Mouse (Mus musculus) embryo, embryonic 9.5 days (tissue): ENCODE measurements around the gene Ccdc141.
A peak's percentile ranks its signal among the peaks of the same experiment; 100 is the strongest.

ENCODE experiments used
- DNase-seq: peaks from one replicate; pipeline ENCODE4 v3.0.0-alpha.2; 2017; ENCODE audit errors: extremely low spot score

Ccdc141 gene

DNA sequence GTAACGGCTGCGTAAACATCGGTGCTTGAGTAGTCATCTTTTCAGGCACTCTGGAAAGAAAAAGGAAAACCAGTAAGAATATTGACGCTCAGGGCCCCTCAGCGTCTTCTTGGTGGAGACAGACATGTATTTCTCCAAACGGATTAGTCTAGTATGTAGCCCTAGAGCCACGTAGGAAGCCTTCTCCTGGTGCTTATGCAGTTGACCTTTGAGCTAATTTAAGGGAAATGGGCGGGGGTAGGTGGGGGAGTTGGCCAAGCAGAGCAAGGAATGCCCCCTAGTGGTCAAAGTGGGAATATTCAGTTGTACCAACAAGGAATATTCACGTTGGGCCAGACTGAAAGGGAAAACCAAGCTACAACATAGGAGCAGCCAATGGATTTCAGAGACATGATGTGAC, 190.3 kb downstream of the Ccdc141 start:
- DNase-seq: peak; percentile 58

- no peak for DNase-seq
These were observed 192.8 kb downstream of the Ccdc141 start for GRCm38 (mm10) chr2:76977650-76978049.

DNA sequence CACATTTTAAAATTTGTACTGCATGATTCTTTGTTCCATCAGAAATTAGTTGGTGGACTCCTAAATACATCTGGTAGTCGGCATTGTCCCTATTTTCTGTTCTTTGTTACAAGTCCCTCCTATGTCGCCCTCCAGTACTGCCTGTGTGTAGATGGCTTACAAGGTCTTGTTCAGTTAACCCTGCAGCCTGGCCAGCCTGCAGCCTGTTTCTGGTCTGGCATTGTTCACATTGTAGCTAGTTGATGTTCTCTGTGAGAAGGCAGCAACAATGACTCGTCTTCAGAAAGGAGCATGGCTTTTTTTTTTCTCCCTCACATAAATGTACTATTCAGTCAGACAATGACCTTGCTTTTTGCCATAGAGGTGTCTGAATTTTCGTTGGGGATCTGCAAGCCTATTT, 198.4 kb downstream of the Ccdc141 start:
- DNase-seq: no peak

- no peak for DNase-seq
These were observed 199.4 kb downstream of the Ccdc141 start for GRCm38 (mm10) chr2:76971069-76971468.

- peak; percentile 37 for DNase-seq
These were observed 199.8 kb downstream of the Ccdc141 start for GRCm38 (mm10) chr2:76970669-76971068.

DNA sequence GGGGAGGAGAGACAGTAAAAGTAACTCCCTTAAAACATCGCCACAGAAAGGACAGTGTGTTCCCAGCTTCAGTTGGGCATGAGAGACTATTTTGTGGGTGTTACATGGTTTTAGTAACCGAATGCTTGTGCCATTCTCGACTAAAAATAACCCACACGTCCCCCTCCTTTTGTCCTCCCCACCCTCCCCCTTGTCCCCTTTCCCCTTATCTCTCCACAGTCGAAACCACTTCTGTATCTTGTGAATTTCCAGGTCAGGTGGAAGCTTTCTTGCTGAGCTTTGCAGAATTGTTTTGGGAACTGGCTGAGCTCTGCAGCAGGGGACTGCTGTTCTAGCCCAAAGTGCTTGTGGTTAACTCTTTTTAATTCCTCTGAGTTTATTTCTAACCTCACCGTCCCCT, 200.2 kb downstream of the Ccdc141 start:
- DNase-seq: no peak

- DNase-seq: no peak
These were observed 200.8 kb downstream of the Ccdc141 start for GRCm38 (mm10) chr2:76969637-76970036.

- peak; percentile 77 for DNase-seq
These were observed 201.5 kb downstream of the Ccdc141 start for GRCm38 (mm10) chr2:76968919-76969318.

DNA sequence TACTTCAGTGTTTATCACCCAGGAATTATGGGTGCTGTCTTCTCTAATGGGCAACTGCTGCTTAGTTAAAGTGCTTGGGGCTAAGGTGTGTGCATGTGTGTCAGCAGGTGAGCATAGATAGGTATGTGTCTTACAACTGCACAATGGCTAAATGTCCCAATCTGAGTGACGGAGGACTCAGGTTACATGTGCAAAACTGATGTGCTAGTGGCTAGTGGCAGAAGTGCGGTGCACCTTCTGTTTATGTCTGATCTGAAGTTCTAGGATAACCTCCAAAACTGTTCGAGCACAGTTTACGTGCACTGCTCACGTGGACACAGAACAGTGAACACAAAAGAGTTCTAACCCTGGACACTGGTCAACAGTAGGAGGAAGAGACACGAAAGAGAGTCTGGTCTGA, 203.9 kb downstream of the Ccdc141 start:
- no peak for DNase-seq

GRCm38 (mm10) chr2:76966013-76966412, 204.4 kb downstream of the Ccdc141 start:
- no peak for DNase-seq

GRCm38 (mm10) chr2:76965542-76965941, 204.9 kb downstream of the Ccdc141 start:
- no peak for DNase-seq

- no peak for DNase-seq
These were observed 208.4 kb downstream of the Ccdc141 start for GRCm38 (mm10) chr2:76962045-76962432.

- no peak for DNase-seq
These were observed 208.9 kb downstream of the Ccdc141 start for GRCm38 (mm10) chr2:76961420-76962044.
